Mouse (Mus musculus): Measurements from ENCODE around the gene Ephb1.

DNA sequence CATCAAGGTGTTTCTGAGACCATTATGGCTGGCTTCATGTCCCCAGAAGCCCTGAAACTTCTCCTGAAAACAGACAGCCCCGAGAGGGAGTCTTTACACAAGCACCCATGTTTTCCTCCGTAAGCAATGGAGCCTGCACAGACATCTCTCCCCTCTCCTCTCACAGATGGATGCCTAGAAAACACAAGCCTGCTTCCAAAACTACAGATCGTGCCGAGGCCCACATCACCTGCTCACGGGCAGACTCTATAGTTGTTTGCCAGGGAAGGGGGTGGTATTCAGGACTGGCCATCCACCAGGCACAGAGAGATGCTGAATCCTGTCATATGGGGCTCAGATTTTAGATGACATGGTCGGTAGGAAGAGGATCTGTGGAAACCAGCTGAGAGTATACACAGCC is 98.7 kb downstream of the Ephb1 start:
- TF ChIP-seq TCF12 (IDR thresholded peaks at IDR 0.05; ENCODE audit: low read depth, low read length) (no peak), CTCF (IDR thresholded peaks at IDR 0.05 in 2 of 3, conservative IDR thresholded peaks at IDR 0.05 in 1 of 3; ENCODE audit: control insufficient read depth in 1 of 3, insufficient read depth in 1 of 3, low read depth in 2 of 3, low read length in 3 of 3, poor library complexity in 1 of 3, severe bottlenecking in 1 of 3) (no peak), USF2 (IDR thresholded peaks at IDR 0.05; ENCODE audit: borderline replicate concordance in 1 of 2, insufficient read depth in 1 of 2, low read depth in 1 of 2, low read length in 2 of 2) (no peak), GATA1 (IDR thresholded peaks at IDR 0.05; ENCODE audit: low read depth, low read length) (no peak), EP300 (IDR thresholded peaks at IDR 0.05; ENCODE audit: low read depth in 1 of 2, low read length in 2 of 2) (no peak), HCFC1 (IDR thresholded peaks at IDR 0.05; ENCODE audit: low read depth, low read length) (no peak), E2F4 (IDR thresholded peaks at IDR 0.05; ENCODE audit: borderline replicate concordance, low read depth, low read length) (no peak)
